Mouse (Mus musculus): ENCODE data around the gene Nr1h2.

DNA sequence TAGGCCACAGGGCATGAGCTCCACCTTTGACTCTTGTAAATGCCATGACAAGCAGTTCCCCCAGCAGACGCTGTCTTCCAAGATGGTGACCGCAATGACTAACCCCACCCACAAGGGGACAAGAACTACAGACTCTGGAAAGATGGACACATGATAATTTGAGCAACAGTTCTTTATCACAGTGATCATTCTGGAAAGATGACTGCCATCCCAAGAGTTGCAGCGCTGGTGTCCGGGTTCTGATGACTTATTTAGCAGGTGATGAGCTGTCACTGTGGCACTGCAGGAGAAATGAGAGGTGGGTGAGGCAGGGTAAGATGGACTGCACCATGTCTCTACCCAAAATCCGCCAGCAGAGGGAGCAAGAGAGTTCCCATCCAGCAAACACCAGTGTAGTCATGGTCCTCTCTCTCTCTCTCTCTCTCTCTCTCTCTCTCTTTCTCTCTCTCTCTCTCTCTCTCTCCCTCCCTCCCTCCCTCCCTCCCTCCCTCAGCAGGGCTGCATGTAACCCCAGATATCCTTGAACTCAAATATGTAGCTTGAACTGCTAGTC is 52.1 kb downstream of the Nr1h2 start:
- TF ChIP-seq CHD2 (IDR thresholded peaks at IDR 0.05; ENCODE audit: low read length) (no peak), KAT2A (IDR thresholded peaks at IDR 0.05; ENCODE audit: insufficient replicate concordance, low read length) (no peak), ZC3H11A (IDR thresholded peaks at IDR 0.05; ENCODE audit: low read depth, low read length) (no peak; the same call in 1 of the 2 replicates), NELFE (IDR thresholded peaks at IDR 0.05; ENCODE audit: low read depth, low read length) (peak; percentile 29; the same call in 1 of the 2 replicates), ETS1 (conservative IDR thresholded peaks at IDR 0.05; ENCODE audit: low read depth, low read length) (no peak), TBP (conservative IDR thresholded peaks at IDR 0.05; ENCODE audit: low read depth, low read length) (no peak), CTCF (conservative IDR thresholded peaks at IDR 0.05 in 1 of 2, IDR thresholded peaks at IDR 0.05 in 1 of 2; ENCODE audit: low read depth in 2 of 2, low read length in 2 of 2) (peak; percentile 60 to 80; a peak in 3 of 4 replicates), UBTF (IDR thresholded peaks at IDR 0.05; ENCODE audit: low read depth, low read length) (no peak), E2F4 (IDR thresholded peaks at IDR 0.05; ENCODE audit: insufficient replicate concordance, low read depth, low read length) (no peak), ZKSCAN1 (IDR thresholded peaks at IDR 0.05; ENCODE audit: borderline replicate concordance, low read depth, low read length) (no peak), RAD21 (IDR thresholded peaks at IDR 0.05; ENCODE audit: low read depth, low read length) (peak; percentile 46), POLR2AphosphoS2 (IDR thresholded peaks at IDR 0.05; ENCODE audit: low read depth, low read length) (no peak), EP300 (IDR thresholded peaks at IDR 0.05; ENCODE audit: low read length) (no peak), POLR2A (IDR thresholded peaks at IDR 0.05; ENCODE audit: low read depth, low read length) (no peak)

Data from CH12.LX (cell line).